Mouse (Mus musculus) left cerebral cortex, postnatal 14 days (tissue): ENCODE results near the gene Il3. TPM values are rescaled to one million over a fixed set of nuclear protein-coding genes. Genes with fewer than 3 reads are reported as not detected.

Experiments used
- DNase-seq, 2 experiments: peaks; one replicate each; pipeline ENCODE4 v3.0.0; 2021 to 2022; ENCODE audit warnings: low spot score in 2 of 2, mixed read lengths in 1 of 2
- intact Hi-C: fragments of 180-260 bp; cut with DNase I; formaldehyde crosslinking; loops from one replicate; pipeline ENCODE4 v1.15.1; 2025
- total RNA-seq, 2 experiments: library from RNA; stranded (reverse); gene quantifications; 2 replicates each; pipeline ENCODE4 v1.2.3; 2021

The Il3 gene
- total RNA-seq, 2 experiments from 2014 or later, result not detected

DNA sequence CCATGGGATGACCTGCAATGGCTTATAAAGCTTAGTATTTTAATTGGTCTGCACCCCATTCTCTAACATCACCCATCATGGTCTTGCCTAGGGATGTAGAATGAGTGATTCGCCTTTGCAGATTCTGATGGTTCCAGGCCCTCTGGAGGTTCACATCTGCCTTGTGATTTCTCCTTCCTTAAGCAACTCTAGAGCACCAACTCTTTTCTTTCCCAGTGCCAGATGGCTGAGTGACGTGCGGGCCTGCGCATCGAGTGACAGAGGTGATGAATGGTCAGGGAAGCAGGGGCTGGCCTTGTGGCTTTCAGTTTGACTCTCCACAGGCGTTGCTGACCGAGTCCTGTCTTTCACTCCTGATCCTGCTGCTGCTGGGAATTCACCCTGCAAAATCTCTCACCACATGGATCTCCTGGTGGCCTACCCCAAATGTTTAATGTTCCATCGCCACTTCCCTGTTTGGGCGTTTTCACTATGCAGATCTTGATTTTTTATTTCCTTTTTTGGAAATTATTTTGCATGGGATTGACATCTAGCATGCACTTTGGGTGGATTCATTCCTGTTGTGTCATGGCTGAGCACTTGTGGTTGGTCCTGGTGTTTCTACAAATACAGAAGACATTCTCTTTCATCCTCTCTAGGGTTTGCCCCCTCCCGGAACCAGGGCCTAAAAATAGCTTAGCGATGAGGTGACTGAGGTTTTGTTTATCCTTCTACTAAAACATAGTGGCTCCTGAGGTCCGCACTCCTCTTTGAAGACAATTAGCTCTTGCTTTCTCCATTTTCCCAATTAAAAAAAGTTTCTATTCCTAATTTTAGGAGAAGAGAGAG lies 27.1 kb upstream of the Il3 start:
- intact Hi-C loops, result no loop called here
- no peak for DNase-seq

DNA sequence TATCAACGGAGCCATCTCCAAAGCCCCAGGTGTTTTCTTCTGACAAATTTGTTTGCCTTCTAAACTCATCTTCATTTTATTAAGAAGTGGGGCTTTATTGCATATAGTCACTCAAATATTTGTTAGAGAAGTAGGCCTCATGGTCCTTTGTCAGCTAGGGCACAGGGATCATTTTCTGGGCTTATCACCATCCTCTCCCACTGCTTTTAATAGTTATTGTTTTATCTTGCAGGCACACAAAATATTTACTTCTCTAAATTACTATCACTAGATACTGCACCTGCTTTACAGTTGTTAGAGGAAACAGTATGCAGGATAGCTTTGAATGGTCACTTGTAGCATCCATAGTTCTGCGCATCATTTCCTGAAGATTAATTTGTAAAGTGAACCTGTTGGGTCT lies 25.1 kb upstream of the Il3 start:
- intact Hi-C loops, result no loop called here
- DNase-seq, result no peak

- intact Hi-C loops, result no loop called here
- no peak for DNase-seq
Measured at GRCm38 (mm10) chr11:54287821-54288453, 20.9 kb upstream of the Il3 start.

DNA sequence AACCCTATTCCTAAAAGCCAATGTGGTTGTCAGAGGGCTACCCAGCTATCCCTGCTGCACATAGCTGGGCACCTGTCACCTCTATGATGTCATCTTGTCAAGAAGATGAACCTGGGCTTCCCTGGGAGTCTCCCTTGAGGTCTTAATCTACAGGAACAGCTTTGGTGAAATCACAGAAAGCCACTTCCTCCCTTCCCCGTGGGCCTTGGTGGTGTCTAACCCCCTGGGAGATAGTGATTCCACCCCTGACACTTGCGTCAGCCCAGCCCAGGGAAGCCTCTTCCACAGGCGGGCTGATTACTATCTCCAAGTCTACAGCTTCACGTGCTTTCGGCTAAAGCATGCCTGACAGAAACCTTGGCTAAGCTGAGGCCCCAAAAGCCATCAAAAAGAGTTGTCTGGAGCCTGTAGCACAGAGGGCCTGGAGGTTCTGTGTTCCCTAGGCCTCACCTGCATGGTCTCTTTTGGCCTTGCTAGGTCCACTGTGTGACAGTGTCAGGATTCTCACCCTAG lies 4.4 kb upstream of the Il3 start:
- no peak for DNase-seq
- intact Hi-C loops, result no loop called here

GRCm38 (mm10) chr11:54269191-54269896 lies 2.3 kb upstream of the Il3 start:
- peak in 1 of 2 experiments; percentile 73 for DNase-seq

GRCm38 (mm10) chr11:54264542-54264941 lies 2.5 kb downstream of the Il3 start:
- peak; percentile 50 to 69 for DNase-seq
- intact Hi-C loops, result no loop called here

More at GRCm38 (mm10) chr11:54269191-54269896, 2.3 kb upstream of the Il3 start:
- intact Hi-C loops, result no loop called here

- intact Hi-C loops, result no loop called here
Measured at GRCm38 (mm10) chr11:54263405-54264031, 3.6 kb downstream of the Il3 start.

DNA sequence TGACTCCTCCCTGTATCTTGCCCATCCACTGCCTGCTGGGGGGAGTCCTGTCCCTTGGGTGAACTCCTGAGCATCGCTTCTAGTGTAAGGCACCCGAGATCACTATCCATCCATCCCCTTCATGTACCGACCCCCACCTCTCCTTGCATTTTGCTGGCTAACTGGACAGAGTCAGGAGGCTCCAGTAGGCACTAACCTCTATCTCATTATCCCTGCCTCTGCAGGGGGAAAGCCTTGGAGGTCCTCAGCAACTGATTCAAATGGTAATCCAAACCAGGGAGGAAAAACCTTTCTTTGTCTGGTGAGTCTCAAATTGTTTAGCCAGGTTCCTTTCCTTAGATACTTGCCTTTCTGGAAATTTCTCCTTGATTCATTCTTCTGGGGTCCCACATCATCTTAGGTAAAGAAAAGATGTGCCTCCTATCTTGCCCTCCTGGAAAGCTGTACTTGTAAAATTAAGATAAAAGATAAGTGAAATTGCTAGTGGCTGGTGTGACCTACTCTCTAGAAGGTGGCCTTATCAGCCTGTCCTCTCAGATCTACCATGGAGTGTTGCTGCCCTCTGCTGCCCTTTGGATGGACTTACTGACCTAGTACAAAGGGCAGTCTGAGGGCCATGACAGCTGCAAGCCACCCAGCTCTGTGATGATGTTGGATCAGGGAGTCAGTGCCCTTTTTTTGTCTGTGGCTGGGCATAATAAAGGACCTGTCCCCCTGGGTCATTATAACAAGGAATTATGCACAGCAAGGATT lies 10.3 kb downstream of the Il3 start:
- DNase-seq, result peak; percentile 54 to 69
- intact Hi-C loops, result loop anchor here (2.0 to 5.0 kb wide), 2 partner anchors 112 to 254 kb away; no protein-coding TSS in a partner anchor

More at GRCm38 (mm10) chr11:54263405-54264031, 3.6 kb downstream of the Il3 start:
- no peak for DNase-seq

DNA sequence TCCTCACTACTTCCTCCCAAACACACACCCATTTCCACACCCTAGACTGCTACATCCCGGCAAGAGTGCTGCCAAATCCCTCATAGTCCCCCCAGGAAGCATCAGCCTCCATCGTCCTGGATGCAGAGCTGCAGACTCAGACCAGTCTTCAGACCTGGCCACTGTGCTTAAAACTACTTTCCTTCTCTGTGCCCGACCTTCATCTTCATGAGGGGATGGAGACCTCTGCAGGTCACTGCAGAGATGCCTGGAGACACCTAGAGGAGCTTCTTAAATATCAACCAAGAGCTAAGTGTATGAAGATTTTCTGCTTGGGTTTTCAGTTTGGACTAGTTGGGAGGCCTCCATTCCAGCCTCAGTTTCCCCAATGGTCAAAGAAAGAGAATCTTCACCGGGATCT lies 13.0 kb downstream of the Il3 start:
- DNase-seq, result no peak
- intact Hi-C loops, result no loop called here

- no peak for DNase-seq
- intact Hi-C loops, result no loop called here
Measured at GRCm38 (mm10) chr11:54250575-54250974, 16.5 kb downstream of the Il3 start.

DNA sequence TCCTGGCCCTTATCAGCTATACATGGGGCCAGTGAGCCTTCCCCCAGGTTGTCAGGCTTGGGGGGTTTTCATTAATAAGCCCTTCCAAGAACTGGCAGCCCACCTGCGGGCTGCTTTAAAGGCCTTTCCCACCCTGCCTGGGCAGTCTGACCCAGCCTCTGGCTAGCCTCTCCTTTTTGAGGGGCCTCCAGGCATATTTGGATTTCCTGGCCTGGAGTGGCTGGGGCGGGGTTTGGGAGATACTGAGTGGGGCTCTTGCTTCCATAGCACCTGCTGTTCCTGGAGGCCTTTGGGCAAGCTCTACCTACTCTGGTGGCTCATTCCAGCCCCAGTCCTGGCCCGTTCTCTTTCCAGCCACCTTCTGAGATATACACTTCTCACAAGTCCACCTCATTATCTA lies 17.3 kb downstream of the Il3 start:
- DNase-seq, result no peak
- intact Hi-C loops, result no loop called here

- DNase-seq, result no peak
- intact Hi-C loops, result no loop called here
Measured at GRCm38 (mm10) chr11:54248940-54249717, 17.9 kb downstream of the Il3 start, which contains the start of gene Csf2. Csf2 (minus strand) TSS chr11:54249667.

GRCm38 (mm10) chr11:54247251-54247950 lies 19.7 kb downstream of the Il3 start:
- DNase-seq, result no peak
- intact Hi-C loops, result no loop called here

DNA sequence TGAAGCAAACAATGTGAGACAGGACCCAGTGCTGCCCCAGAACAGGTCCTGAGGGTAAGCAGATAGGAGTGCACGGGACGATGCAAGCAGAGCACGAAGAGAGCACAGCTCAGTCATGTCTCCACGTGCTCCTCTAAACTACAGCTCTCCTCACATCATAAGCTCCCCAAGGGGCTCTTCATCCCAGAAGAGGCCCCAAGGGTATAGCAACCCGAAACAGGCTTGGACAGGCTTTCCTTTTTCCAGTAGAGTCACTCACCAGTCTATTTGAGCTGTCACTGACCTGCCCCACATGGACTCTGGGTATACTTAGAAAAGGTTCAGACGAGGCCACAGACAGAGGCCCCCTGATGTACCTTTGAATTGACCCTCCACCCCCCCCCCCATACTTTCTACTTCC lies 22.6 kb downstream of the Il3 start:
- intact Hi-C loops, result no loop called here
- no peak for DNase-seq

DNA sequence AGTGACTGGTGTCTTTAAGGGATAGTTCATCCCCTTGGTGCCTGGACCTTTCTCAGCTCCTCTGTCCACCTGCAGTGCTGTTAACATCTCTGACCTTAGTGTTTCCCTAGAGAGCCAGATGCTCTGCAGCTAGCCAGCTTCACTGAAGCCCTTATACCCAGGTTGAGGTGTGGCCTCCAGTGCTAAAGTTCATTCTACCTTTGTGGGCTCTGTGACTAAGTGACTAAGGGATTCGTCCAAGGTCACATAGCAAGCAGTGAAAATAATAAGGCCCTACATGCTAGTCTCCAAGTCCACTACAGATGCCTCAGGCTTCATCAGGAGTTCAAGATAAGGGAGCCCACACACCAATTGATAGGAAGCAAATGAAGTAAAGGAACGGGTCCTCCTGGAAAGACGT lies 24.6 kb downstream of the Il3 start:
- intact Hi-C loops, result no loop called here
- no peak for DNase-seq

- no peak for DNase-seq
- intact Hi-C loops, result no loop called here
Measured at GRCm38 (mm10) chr11:54236939-54237338, 30.1 kb downstream of the Il3 start.

DNA sequence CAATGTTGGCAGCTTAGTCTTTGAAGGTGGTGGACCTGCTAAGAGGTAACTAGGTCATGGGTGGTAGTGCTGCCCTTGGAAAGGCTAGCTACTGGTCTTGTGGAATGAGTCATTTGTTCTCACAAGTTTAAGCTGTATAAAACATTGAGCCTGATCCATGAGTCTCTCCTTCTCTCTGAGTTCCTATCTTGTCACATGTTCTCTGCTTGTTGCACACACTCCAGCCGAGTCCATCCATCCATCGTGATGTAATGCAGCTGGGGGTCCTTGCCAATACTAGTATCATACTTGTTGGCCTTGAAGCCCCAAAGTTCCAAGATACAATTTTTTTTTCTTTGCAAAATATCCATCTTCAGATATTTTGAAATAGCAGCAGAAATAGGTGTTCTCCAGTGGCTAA lies 39.6 kb downstream of the Il3 start:
- no peak for DNase-seq
- intact Hi-C loops, result no loop called here
